Mouse (Mus musculus) forebrain, embryonic 10.5 days (tissue): Measurements from ENCODE around the gene Tmco4. TPM values are rescaled to one million over a fixed set of nuclear protein-coding genes. Genes with fewer than 3 reads are reported as not detected.

Source experiments
- DNase-seq: peaks from one replicate; pipeline ENCODE4 v3.0.0-alpha.2; 2017; ENCODE audit warnings: low spot score; ENCODE audit errors: extremely low spot score
- H3K27ac ChIP-seq: fragments of 300-500 bp; sonication (generic); 2 replicates; pipeline ENCODE4 v1.5.1; 2016; ENCODE audit warnings: mild to moderate bottlenecking
- H3K27me3 ChIP-seq: fragments of 300-500 bp; sonication (generic); 2 replicates; pipeline ENCODE4 v1.6.1; 2016; ENCODE audit warnings: mild to moderate bottlenecking; ENCODE audit not compliant: poor library complexity, severe bottlenecking
- H3K36me3 ChIP-seq: fragments of 300-500 bp; sonication (generic); replicated peaks from 2 replicates; pipeline ENCODE4 v1.6.1; 2016; ENCODE audit warnings: mild to moderate bottlenecking, moderate library complexity
- H3K4me1 ChIP-seq: fragments of 300-500 bp; sonication (generic); 2 replicates; pipeline ENCODE4 v1.6.1; 2016
- H3K4me3 ChIP-seq: fragments of 300-500 bp; sonication (generic); 2 replicates; pipeline ENCODE4 v1.5.1; 2016; ENCODE audit warnings: mild to moderate bottlenecking, moderate library complexity
- H3K9me3 ChIP-seq: fragments of 300-500 bp; sonication (generic); 2 replicates; pipeline ENCODE4 v1.6.1; 2016; ENCODE audit warnings: mild to moderate bottlenecking, moderate library complexity
- WGBS: fragments of 180-500 bp; shearing (Covaris S2); methylation state at CpG from one replicate; pipeline ENCODE4 v1.1.7; 2016; 5-methylcytosine and 5-hydroxymethylcytosine counted together
- polyA plus RNA-seq: library from polyadenylated mRNA; unstranded; fragments of >200 nt; fragmentation: Nextera tagmentation; extraction: Ambion mirVana; gene quantifications from 2 replicates; pipeline ENCODE4 v1.2.1, GENCODE M21; 2016

Tmco4 gene
- polyA plus RNA-seq, 1 experiment from 2014 or later: 0.90 TPM

DNA sequence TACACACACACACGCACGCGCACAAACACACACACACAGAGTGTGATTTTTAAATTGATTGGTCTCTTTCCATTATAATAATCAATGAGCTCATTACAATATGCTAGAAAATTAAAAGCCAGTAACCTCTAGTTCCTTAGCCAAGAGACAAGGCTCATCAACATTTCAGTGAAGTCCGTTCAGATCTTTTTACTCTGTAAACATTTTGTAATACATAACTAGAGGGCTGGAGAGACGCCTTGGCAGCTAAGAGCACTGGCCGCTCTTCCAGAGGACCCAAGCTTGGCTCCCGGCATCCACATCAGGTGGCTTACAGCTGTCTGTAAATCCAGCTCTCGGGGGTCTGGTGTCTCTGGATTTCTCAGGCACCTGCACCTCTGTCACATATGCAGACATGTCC lies 7.3 kb downstream of the Tmco4 start:
- no peak for DNase-seq
- no peak overlapping the region for H3K4me3 ChIP-seq
- no peak overlapping the region for H3K27ac ChIP-seq
- H3K36me3 ChIP-seq: no peaks in the 10 kb centered on the region
- no peaks in the 10 kb centered on the region for H3K27me3 ChIP-seq
- no peaks in the 10 kb centered on the region; the same call in 1 of the 2 replicates for H3K9me3 ChIP-seq
- peaks cover 9% of the 10 kb centered on the region; the same call in 1 of the 2 replicates for H3K4me1 ChIP-seq
- WGBS: 90% methylated on average over 8 of the region's 8 CpGs

DNA sequence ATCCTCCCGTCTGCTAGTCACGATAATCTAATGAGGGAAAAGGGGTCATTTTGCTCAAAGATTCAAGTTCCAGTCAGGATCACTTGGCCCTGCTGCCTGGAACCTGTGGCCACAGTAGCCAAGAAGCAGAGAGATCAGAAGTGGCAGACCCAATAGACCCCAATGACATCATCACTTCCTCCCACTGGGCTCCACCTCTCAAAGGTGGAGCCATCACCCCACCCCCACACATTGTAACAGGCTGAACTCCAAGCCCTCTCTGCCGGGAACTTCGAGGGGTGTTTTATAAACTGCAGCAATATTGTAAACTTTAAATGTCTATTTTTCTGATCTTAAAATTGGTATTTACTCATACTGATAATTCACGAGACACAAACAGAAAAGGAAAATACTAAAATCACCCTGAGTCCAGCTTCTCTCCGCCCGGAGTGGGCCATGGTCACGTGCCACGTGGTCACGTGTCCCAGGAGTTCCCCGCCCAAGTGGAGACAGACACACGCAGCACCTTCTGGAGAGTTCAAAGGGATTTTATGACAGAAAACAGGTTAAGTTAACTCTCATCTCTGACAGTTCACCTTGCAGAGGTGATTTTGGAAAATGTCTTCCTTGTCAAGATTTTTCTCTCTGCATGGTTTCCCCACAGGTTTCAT lies 8.2 kb downstream of the Tmco4 start:
- Histone ChIP-seq H3K27ac (0 out of 2 replicates have a peak overlapping the region, but pooled peaks have one; percentile 4), H3K27me3 (no peaks in the 10 kb centered on the region), H3K36me3 (no peaks in the 10 kb centered on the region), H3K9me3 (no peaks in the 10 kb centered on the region; the same call in 1 of the 2 replicates), H3K4me1 (peaks cover 9% of the 10 kb centered on the region), H3K4me3 (peak overlapping the region; percentile 26)
- 26% methylated on average over 12 of the region's 12 CpGs for WGBS
- no peak for DNase-seq

DNA sequence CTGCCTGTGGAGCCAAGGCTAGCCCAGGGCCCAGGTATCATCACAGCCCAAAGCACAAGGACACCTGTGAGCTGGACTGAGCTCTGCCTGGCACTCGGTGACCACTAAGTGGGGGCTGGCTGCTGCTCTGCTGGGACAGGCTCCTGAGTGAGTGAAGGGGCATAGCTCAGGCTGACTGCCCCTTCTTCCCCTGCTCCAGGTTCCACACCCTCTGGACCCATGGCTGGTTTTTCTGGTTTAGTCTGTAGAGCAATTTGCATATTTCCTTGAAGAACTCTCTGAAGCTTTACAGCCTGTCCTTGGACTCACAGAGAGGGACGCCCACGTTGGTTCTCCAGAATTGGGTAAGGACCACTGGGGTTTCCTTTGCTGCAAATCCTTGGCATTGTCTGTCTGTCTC lies 10.7 kb downstream of the Tmco4 start:
- H3K9me3 ChIP-seq: no peaks in the 10 kb centered on the region; the same call in 1 of the 2 replicates
- 77% methylated on average over 3 of the region's 3 CpGs for WGBS
- no peak for DNase-seq
- H3K4me1 ChIP-seq: peaks cover 17% of the 10 kb centered on the region
- H3K4me3 ChIP-seq: no peak overlapping the region
- H3K36me3 ChIP-seq: no peaks in the 10 kb centered on the region
- no peak overlapping the region for H3K27ac ChIP-seq
- H3K27me3 ChIP-seq: no peaks in the 10 kb centered on the region

DNA sequence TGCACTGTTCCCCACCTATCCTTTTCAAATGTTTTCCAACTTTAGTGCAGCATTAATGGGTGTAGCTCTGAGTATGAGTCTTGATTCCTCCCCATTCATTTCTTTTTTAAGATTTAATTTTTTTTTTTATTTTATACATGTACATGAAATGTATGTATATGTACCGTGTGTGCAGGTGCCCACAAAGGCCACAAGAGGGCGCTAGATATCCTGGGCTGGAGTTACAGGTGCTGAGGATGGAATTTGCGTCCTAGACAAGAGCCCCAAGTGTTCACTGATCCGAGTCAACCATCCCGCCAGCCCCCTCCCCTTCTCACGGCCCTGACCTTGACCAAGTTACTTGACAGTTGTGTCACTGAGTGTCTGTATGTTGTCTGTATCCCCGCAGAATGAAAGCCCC lies 12.1 kb downstream of the Tmco4 start:
- DNase-seq: no peak
- H3K9me3 ChIP-seq: no peaks in the 10 kb centered on the region; the same call in 1 of the 2 replicates
- H3K4me3 ChIP-seq: no peak overlapping the region
- 79% methylated on average over 7 of the region's 7 CpGs for WGBS
- H3K27me3 ChIP-seq: no peaks in the 10 kb centered on the region
- peaks cover 17% of the 10 kb centered on the region for H3K4me1 ChIP-seq
- no peak overlapping the region for H3K27ac ChIP-seq
- H3K36me3 ChIP-seq: no peaks in the 10 kb centered on the region

DNA sequence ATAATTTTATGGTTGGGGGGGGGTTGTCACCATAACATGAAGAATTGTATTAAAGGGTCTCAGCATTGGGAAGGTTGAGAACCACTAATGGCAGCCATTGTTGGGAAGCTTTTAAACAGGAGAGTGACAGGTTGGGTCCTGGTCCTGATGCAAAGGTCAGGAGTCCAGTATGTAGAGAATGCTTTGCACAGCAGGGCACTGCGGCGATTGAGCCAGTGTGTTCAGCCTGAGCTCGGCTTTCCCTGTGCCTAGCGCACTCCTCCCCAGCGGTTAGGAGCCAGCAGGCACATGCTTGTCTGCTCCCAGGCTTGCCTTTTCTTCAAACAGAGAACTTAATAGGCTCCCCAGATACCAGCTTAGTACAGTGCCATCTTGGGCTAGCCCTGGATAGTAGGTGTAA lies 13.6 kb downstream of the Tmco4 start:
- 45% methylated on average over 5 of the region's 5 CpGs for WGBS
- DNase-seq: no peak
- H3K9me3 ChIP-seq: no peaks in the 10 kb centered on the region; the same call in 1 of the 2 replicates

DNA sequence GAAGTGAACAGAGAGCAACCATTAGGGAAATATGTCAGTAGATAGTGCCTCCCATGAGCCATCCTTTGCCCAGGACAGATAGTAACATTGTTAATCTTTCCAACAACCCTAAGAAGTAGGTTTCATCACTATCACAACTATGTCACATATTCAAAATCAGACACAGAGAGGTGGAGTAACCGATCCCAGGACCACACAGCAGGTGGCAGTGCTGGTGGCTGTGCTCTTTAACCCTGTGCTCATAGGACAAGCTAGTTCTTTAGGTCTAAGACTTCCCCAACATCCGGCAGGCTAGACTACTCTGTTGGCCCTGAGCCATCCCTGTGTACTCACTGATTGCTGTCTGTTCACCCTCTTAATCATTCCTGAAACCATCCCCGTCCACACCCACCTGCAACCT lies 21.7 kb downstream of the Tmco4 start:
- no peaks in the 10 kb centered on the region for H3K4me1 ChIP-seq
- no peak for DNase-seq
- H3K27me3 ChIP-seq: no peaks in the 10 kb centered on the region
- no peak overlapping the region for H3K27ac ChIP-seq
- H3K4me3 ChIP-seq: no peak overlapping the region
- H3K9me3 ChIP-seq: no peaks in the 10 kb centered on the region; the same call in 1 of the 2 replicates
- H3K36me3 ChIP-seq: no peaks in the 10 kb centered on the region
- 80% methylated on average over 3 of the region's 3 CpGs for WGBS

More for the DNA sequence above, 13.6 kb downstream of the Tmco4 start:
- H3K27ac ChIP-seq: 0 out of 2 replicates have a peak overlapping the region, but pooled peaks have one; percentile 3
- H3K4me3 ChIP-seq: no peak overlapping the region
- H3K4me1 ChIP-seq: peaks cover 8% of the 10 kb centered on the region
- no peaks in the 10 kb centered on the region for H3K27me3 ChIP-seq
- no peaks in the 10 kb centered on the region for H3K36me3 ChIP-seq

DNA sequence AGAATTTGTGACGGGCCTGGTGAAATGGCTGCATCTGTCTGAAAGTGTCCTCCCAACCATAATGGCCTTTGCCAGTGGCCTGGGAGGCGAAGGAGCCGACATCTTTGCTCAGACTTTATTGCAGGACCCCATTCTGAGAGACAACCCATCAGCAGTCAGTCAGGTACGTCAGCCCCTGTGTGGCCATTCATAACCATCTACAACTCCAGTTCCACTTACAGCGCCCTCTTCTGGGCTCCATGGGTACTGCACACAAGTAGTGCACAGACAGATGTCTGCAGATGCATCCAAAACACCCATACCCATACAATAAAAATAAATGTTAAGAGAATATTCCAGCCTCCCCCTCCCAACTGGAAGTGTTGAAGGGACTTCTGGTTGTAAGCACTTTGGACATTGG lies 23.7 kb downstream of the Tmco4 start:
- Histone ChIP-seq H3K27ac (no peak overlapping the region), H3K9me3 (no peaks in the 10 kb centered on the region; the same call in 1 of the 2 replicates), H3K27me3 (no peaks in the 10 kb centered on the region), H3K4me1 (peaks cover 8% of the 10 kb centered on the region), H3K4me3 (no peak overlapping the region), H3K36me3 (no peaks in the 10 kb centered on the region)
- 79% methylated on average over 5 of the region's 5 CpGs for WGBS
- no peak for DNase-seq

DNA sequence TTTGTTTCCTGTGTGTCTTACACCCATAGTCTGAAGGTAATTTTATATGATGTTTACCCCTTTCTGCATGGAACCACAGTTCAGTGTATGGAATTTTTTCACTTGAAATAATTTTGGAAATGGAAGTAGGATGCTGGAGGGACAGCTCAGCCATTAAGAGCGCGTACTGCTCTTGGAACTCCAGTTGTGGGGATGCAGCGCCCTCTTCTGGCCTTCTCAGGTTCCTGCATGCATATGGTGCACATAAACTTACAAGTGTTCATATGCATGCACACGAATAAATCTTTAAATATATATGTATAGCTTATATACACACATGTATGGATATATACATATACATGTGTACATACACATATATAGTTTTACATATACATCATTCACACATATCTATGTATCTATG lies 24.4 kb downstream of the Tmco4 start:
- Histone ChIP-seq H3K4me3 (no peak overlapping the region), H3K27ac (no peak overlapping the region), H3K9me3 (no peaks in the 10 kb centered on the region; the same call in 1 of the 2 replicates), H3K4me1 (peaks cover 10% of the 10 kb centered on the region), H3K36me3 (no peaks in the 10 kb centered on the region), H3K27me3 (no peaks in the 10 kb centered on the region)
- WGBS: 87% methylated on average over 4 of the region's 4 CpGs
- no peak for DNase-seq

DNA sequence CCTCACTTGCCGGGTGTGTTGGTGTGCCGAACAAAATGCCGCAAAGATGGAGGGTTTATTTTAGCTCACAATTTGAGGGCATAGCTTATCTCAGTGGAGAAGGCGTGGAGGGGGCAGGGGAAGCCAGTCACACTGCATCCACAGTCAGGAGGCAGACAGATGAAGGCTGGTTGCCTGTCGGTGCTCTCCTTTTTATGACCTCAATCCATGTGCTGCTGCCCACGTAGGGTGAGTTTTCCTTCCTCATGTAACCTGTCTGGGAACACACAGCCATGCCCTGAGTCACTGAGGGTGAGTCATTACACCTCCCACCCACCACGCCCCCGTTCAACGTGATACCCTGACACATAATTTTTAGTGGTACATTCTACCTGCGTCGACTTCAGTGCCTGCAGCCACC lies 25.9 kb downstream of the Tmco4 start:
- Histone ChIP-seq H3K4me1 (peaks cover 10% of the 10 kb centered on the region), H3K27ac (no peak overlapping the region), H3K36me3 (no peaks in the 10 kb centered on the region), H3K9me3 (no peaks in the 10 kb centered on the region; the same call in 1 of the 2 replicates), H3K4me3 (no peak overlapping the region), H3K27me3 (no peaks in the 10 kb centered on the region)
- DNase-seq: no peak
- WGBS: 92% methylated on average over 11 of the region's 11 CpGs

DNA sequence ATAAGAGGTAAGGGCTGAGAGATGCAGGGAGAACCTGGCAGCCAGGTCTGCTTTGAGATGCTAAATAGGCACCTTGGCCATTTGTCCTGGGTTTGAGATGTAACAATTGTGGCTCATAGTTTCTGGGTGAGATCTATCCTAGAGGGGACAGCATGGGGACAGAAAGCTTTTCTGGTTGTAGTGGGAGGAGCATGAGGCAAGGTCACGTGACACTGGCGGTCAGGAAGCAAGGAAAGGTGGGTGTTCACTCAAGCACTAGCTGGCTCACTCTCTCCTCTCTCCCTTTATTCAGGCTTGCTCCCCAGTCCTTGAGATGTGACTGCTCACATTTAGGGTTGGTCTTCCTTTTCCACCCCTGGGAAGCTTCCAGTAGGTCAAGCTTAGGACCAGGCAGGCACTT lies 28.3 kb downstream of the Tmco4 start:
- H3K27ac ChIP-seq: no peak overlapping the region
- no peaks in the 10 kb centered on the region; the same call in 1 of the 2 replicates for H3K9me3 ChIP-seq
- H3K27me3 ChIP-seq: no peaks in the 10 kb centered on the region
- peaks cover 16% of the 10 kb centered on the region for H3K4me1 ChIP-seq
- no peak for DNase-seq
- H3K36me3 ChIP-seq: no peaks in the 10 kb centered on the region
- WGBS: 44% methylated on average over 2 of the region's 2 CpGs
- H3K4me3 ChIP-seq: no peak overlapping the region

DNA sequence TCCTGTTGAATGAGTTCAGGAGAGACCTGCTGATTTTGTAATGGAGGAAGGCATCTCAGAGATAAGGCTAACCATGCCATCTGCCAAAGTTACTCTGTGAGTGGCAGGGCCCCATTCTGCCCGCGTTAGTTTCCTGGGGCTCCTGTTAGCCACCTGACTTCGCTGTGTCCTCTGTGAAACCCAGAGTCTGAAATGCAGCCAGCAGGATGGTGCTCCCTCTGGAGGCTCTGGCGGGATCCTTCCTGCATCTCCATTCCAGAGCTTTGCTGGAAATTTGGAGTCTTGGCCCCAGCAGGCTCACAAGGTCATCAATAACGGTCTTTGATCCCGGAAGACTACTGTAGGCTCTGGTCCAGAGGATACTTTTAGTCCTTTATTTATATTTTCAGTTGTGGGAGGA lies 28.7 kb downstream of the Tmco4 start:
- Histone ChIP-seq H3K27me3 (no peaks in the 10 kb centered on the region), H3K36me3 (no peaks in the 10 kb centered on the region), H3K4me3 (no peak overlapping the region), H3K4me1 (peaks cover 16% of the 10 kb centered on the region), H3K27ac (no peak overlapping the region), H3K9me3 (no peaks in the 10 kb centered on the region; the same call in 1 of the 2 replicates)
- WGBS: 34% methylated on average over 6 of the region's 6 CpGs
- no peak for DNase-seq

DNA sequence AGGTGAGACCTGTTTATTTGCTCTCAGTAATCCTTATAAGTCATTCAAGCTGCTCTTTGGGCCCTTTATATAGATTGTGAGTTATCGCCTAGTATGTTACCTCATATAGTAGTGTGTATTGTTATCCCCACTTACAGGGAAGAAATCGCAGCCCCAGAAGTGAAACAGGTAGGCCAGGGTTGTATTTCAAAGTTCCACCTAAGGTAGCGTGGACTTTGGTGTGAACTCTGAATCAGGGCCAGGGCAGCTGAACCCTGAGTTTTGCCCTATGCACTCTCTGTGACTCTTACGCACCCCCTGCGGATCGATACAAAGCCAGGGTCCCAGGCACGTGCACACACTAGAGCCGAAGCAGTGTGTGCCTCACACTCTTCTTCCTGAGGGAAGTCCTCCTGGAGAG lies 31.4 kb downstream of the Tmco4 start:
- peaks cover 29% of the 10 kb centered on the region for H3K4me1 ChIP-seq
- 72% methylated on average over 8 of the region's 8 CpGs for WGBS
- no peak for DNase-seq
- no peaks in the 10 kb centered on the region for H3K36me3 ChIP-seq
- no peak overlapping the region for H3K4me3 ChIP-seq
- no peak overlapping the region for H3K27ac ChIP-seq
- no peaks in the 10 kb centered on the region for H3K27me3 ChIP-seq
- no peaks in the 10 kb centered on the region for H3K9me3 ChIP-seq

DNA sequence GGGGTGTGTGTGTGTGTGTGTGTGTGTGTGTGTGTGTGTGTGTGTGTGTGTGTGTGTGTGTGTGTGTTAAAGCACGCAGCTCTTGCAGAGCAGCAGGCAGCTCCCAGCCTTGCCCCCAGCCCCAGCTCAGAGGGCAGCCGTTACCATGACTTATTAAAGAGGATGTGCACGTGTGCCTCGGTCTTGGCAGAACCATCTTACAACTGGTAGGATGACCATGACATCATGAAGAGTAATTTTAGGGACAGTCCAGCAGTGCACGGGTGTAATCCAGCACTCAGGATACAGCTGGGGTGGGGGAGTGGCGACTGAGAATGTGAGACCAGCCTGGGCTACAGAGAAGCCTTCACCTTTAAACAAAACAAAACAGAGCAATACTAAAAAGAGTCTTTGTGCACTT lies 32.5 kb downstream of the Tmco4 start:
- Histone ChIP-seq H3K4me3 (no peak overlapping the region), H3K27ac (no peak overlapping the region), H3K27me3 (no peaks in the 10 kb centered on the region), H3K4me1 (peaks cover 29% of the 10 kb centered on the region), H3K9me3 (no peaks in the 10 kb centered on the region), H3K36me3 (no peaks in the 10 kb centered on the region)
- DNase-seq: no peak
- WGBS: 76% methylated on average over 6 of the region's 6 CpGs
